Comparison of ENCODE assay signal across 30 mouse cellular contexts in genomic region chr13:46446062-46446461, GRCm38 (mm10).
"Had no signal": no experiment of that assay in that cellular context is flagged by ENCODE, and none has a peak within 500 bp of the region (broad histone marks: within the 10 kb centered on the region; RNA-seq: fewer than 3 reads in every experiment).

No protein-coding gene starts in this region.

- H3K4me3 ChIP-seq: heart, embryonic 12.5 days; heart, embryonic 13.5 days; heart, embryonic 15.5 days; hindbrain, embryonic 10.5 days; hindbrain, embryonic 12.5 days; hindbrain, embryonic 13.5 days; hindbrain, embryonic 15.5 days; intestine, embryonic 15.5 days; kidney, embryonic 15.5 days; layer of hippocampus, adult 2 months; left cerebral cortex, adult 2 months had no signal

- H3K27ac ChIP-seq: heart, embryonic 13.5 days; heart, embryonic 15.5 days; hindbrain, embryonic 10.5 days; hindbrain, embryonic 12.5 days; hindbrain, embryonic 13.5 days; hindbrain, embryonic 14.5 days; hindbrain, embryonic 15.5 days; hindbrain, postnatal 0 days; intestine, embryonic 15.5 days; kidney, embryonic 15.5 days; kidney, postnatal 0 days; layer of hippocampus, adult 2 months; left cerebral cortex, adult 2 months had no signal

- DNase-seq: heart, postnatal 10 days; heart, postnatal 14 days; heart, postnatal 36 days; heart, postnatal 4 days; kidney, adult 11 months; kidney, adult 18-20 months; kidney, adult 2 months; kidney, adult 8-10 months; kidney, adult 9 months; kidney, postnatal 10 days; kidney, postnatal 14 days; kidney, postnatal 25 days; kidney, postnatal 36 days; kidney, postnatal 4 days; layer of hippocampus, adult 9-11 months; layer of hippocampus, postnatal 36 days had no signal
